Mouse (Mus musculus) cortical plate, adult 2 months (tissue): Measurements from ENCODE around the gene Gm42791.

Experiments
- CTCF ChIP-seq: fragments of 200-500 bp; IDR thresholded peaks from 2 replicates; pipeline ENCODE4 v1.5.1; 2011; ENCODE audit warnings: mild to moderate bottlenecking, control low read depth, low read length; ENCODE audit not compliant: insufficient read depth; ENCODE audit errors: extremely low read depth
- POLR2A ChIP-seq: fragments of 200-500 bp; IDR thresholded peaks from 2 replicates; pipeline ENCODE4 v1.6.1; 2011; ENCODE audit warnings: mild to moderate bottlenecking, low read length, control low read depth; ENCODE audit not compliant: insufficient read depth; ENCODE audit errors: extremely low read depth

DNA sequence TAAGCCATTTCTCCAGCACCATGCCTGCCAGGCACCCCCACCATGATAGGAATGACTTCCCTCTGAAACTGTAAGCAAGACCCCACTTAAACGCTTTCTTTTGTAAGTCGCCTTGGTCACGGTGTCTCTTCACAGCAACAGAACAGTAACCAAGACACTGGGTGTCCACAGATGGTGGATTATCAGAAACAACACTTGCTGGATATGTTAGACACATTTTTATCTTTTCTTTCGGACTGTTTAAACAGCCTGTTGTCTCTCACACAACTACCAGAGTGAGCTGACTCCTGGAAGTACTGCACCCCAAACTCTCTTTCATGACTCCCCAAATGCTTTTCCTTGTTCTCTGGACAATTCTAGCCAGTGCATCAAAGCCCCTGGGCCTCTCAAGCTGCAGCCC lies 104.7 kb downstream of the Gm42791 start:
- TF ChIP-seq CTCF (no peak), POLR2A (no peak)
